ENCODE assay signal across 16 mouse cellular contexts in the genomic region with DNA sequence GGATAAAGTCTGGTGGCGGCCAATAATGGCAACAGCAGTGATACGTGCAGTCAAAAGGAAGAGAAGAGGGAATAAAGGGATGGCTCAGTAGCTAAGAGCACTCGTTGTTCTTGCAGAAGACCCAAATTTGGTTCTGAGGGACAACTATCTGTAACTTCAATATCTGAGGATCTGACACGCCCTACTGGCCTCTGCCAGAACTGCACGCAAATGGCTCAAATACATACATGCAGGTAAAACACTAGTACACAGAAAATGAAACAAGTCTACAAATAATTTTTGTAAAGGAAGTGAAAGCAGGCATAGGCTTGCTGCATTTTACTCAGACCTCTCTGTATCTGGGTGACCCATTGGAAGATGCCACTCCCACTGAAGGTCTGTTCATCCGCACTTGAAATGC. TPM values are rescaled to one million over a fixed set of nuclear protein-coding genes. Genes with fewer than 3 reads are reported as not detected.
A peak's percentile ranks its signal among the peaks of the same experiment; 100 is the strongest.
DNase-seq lines count a peak whose midpoint lies in the region; ATAC-seq and TF ChIP-seq lines count a peak whose summit lies in the region.
"Had no signal": no experiment of that assay in that cellular context is flagged by ENCODE, and none has a peak within 500 bp of the region (broad histone marks: within the 10 kb centered on the region; RNA-seq: fewer than 3 reads in every experiment).

No protein-coding gene starts in this region.

- intact Hi-C loops in gastrocnemius, adult 2 months (cut with DNase I): no loop called here

- no peak overlapping the region for H3K9ac ChIP-seq in lung, embryonic 14.5 days
- H3K9ac ChIP-seq: neural tube, embryonic 15.5 days had no signal

- H3K27ac ChIP-seq in gastrocnemius, adult 2 months: no peak overlapping the region
- no peak overlapping the region for H3K27ac ChIP-seq in lung, embryonic 14.5 days (ENCODE audit: low read depth)
- H3K27ac ChIP-seq: neural tube, embryonic 15.5 days had no signal

- no peak overlapping the region for H3K4me3 ChIP-seq in gastrocnemius, adult 2 months
- H3K4me3 ChIP-seq in lung, embryonic 14.5 days (ENCODE audit: low read depth, low read length): no peak overlapping the region
- H3K4me3 ChIP-seq: megakaryocyte, embryonic 14.5 days had no signal

- 76% methylated on average over 6 of the region's 6 CpGs for WGBS in lung, embryonic 14.5 days

- H3K4me1 ChIP-seq in lung, embryonic 14.5 days (ENCODE audit: insufficient read depth): no peaks in the 10 kb centered on the region

- H3K36me3 ChIP-seq in lung, embryonic 14.5 days (ENCODE audit: insufficient read depth): no peaks in the 10 kb centered on the region
- H3K36me3 ChIP-seq: neural tube, embryonic 15.5 days had no signal

- TF ChIP-seq CTCF in gastrocnemius, adult 2 months (IDR thresholded peaks at IDR 0.05): peak; percentile 24; the same call in 1 of the 2 replicates
- peak; percentile 32; the same call in 1 of the 2 replicates for TF ChIP-seq CTCF in lung, embryonic 14.5 days (IDR thresholded peaks at IDR 0.05; ENCODE audit: low read depth)

- no peak for ATAC-seq in lung, embryonic 14.5 days (ENCODE audit: insufficient read depth)

- H3K9me3 ChIP-seq in lung, embryonic 14.5 days (ENCODE audit: low read depth, low read length): no peaks in the 10 kb centered on the region
- H3K9me3 ChIP-seq: megakaryocyte, embryonic 14.5 days; neural tube, embryonic 15.5 days had no signal

- DNase-seq in gastrocnemius, adult 2 months: no peak
- no peak for DNase-seq in gastrocnemius, postnatal 10 days
- no peak for DNase-seq in lung, embryonic 14.5 days
- DNase-seq in lung, postnatal 25 days (ENCODE audit: low spot score): no peak
- DNase-seq in ES-CJ7 (ENCODE audit: low read depth, low spot score): peak; percentile 44
- DNase-seq in induced T-regulatory cell, adult 2 months (ENCODE audit: low read depth): peak; percentile 50
- no peak for DNase-seq in frontal cortex, postnatal 36 days (ENCODE audit: low spot score in 2 of 2)
- DNase-seq in left cerebral cortex, adult 8-10 months (ENCODE audit: low spot score in 2 of 2): no peak
- DNase-seq: adrenal gland, postnatal 25 days; cerebellum, adult 11 months; heart, postnatal 10 days; kidney, postnatal 10 days; lung, adult 18-20 months had no signal

- peaks cover 6% of the 10 kb centered on the region for H3K27me3 ChIP-seq in lung, embryonic 14.5 days (ENCODE audit: insufficient read depth, low read length)
- H3K27me3 ChIP-seq: neural tube, embryonic 15.5 days had no signal

- no peak overlapping the region for H3K4me2 ChIP-seq in lung, embryonic 14.5 days

RNA-seq across cellular contexts. Expression of a gene that starts 1.7 kb away (rescaled TPM):
- total RNA-seq in gastrocnemius, adult 2 months (2021): 1 to 10 TPM; 1.7 to 2.0 TPM
- total RNA-seq in gastrocnemius, postnatal 10 days (2021): 1 to 10 TPM; 4.1 to 5.6 TPM
- 4.2 and 4.8 TPM in 2 replicates for polyA plus RNA-seq in lung, embryonic 14.5 days (2014; fragmentation: Nextera tagmentation; extraction: Ambion mirVana)
- total RNA-seq in left cerebral cortex, adult 8-10 months (2022): 100 to 1,000 TPM; 121 to 133 (median 126) TPM

RNA-seq across cellular contexts. Expression of a gene that starts 36.2 kb away (rescaled TPM):
- total RNA-seq in gastrocnemius, adult 2 months (2021): not detected
- total RNA-seq in gastrocnemius, postnatal 10 days (2021): 1 to 10 TPM in 1 of 2 experiments, under 1 TPM in 1; 0.23 to 1.6 TPM
- polyA plus RNA-seq in lung, embryonic 14.5 days (2014; fragmentation: Nextera tagmentation; extraction: Ambion mirVana): 0.20 and 0.30 TPM in 2 replicates
- 10 to 100 TPM in 1 of 4 experiments, 1 to 10 TPM in 3; 5.5 to 10.9 (median 6.8) TPM for total RNA-seq in left cerebral cortex, adult 8-10 months (2022)
- total RNA-seq: heart, adult 8-10 months had no signal

Comparison
In these comparisons a context has a peak if more than half of its experiments do, and no peak if none do; other contexts are left out.
1. DNase-seq: peak in ES-CJ7 (single experiment) and induced T-regulatory cell, adult 2 months (single experiment); none in gastrocnemius, adult 2 months (single experiment), gastrocnemius, postnatal 10 days (single experiment), lung, embryonic 14.5 days (single experiment), lung, postnatal 25 days (single experiment), frontal cortex, postnatal 36 days (0 of 2) and left cerebral cortex, adult 8-10 months (0 of 2).
2. RNA of a gene that starts 1.7 kb away (total RNA-seq): 121 to 133 TPM in left cerebral cortex, adult 8-10 months; 4.1 to 5.6 TPM in gastrocnemius, postnatal 10 days and 1.7 to 2.0 TPM in gastrocnemius, adult 2 months; every median in the first group is over 10 times any median in the second.